Mouse (Mus musculus) liver, embryonic 14.5 days (tissue): ENCODE data around the gene Serinc3.

Experiments
- CTCF ChIP-seq: IDR thresholded peaks from 2 replicates; pipeline ENCODE4 v1.5.1; 2016; ENCODE audit warnings: antibody characterized with exemption, low read depth, control low read depth
- EP300 ChIP-seq: IDR thresholded peaks from 2 replicates; pipeline ENCODE4 v1.6.1; 2016; ENCODE audit warnings: antibody characterized with exemption, low read depth

- TF ChIP-seq CTCF (no peak), EP300 (no peak)
Observed at GRCm38 (mm10) chr2:163693716-163694314, 48.9 kb upstream of the Serinc3 start.
